Comparison of ENCODE assay signal across 8 mouse cellular contexts in genomic region chr11:5099576-5100183, GRCm38 (mm10). TPM values are rescaled to one million over a fixed set of nuclear protein-coding genes. Genes with fewer than 3 reads are reported as not detected.
DNase-seq lines count a peak whose midpoint lies in the region; ATAC-seq and TF ChIP-seq lines count a peak whose summit lies in the region.

No protein-coding gene starts in this region.

- peaks cover 8% of the 10 kb centered on the region; the same call in 1 of the 2 replicates for H3K36me3 ChIP-seq in hindbrain, postnatal 0 days (ENCODE audit: insufficient read depth, low read length)
- H3K36me3 ChIP-seq in macrophage (ENCODE audit: inconsistent target): peaks cover under 1% of the 10 kb centered on the region; the same call in 1 of the 2 replicates

- peak overlapping the region; percentile 91 for H3K9ac ChIP-seq in hindbrain, postnatal 0 days (replicated peaks; ENCODE audit: low read length)

- H3K4me3 ChIP-seq in gastrocnemius, adult 2 months: peak overlapping the region; percentile 100
- peak overlapping the region; percentile 98 for H3K4me3 ChIP-seq in hindbrain, postnatal 0 days (ENCODE audit: low read length)
- H3K4me3 ChIP-seq in left cerebral cortex, adult 2 months: peak overlapping the region; percentile 85
- peak overlapping the region; percentile 55 for H3K4me3 ChIP-seq in macrophage (ENCODE audit: inconsistent target)

- no peaks in the 10 kb centered on the region for H3K9me3 ChIP-seq in hindbrain, postnatal 0 days (ENCODE audit: low read length)

- H3K27me3 ChIP-seq in hindbrain, postnatal 0 days (ENCODE audit: insufficient read depth, low read length): no peaks in the 10 kb centered on the region

- intact Hi-C loops in gastrocnemius, adult 2 months (cut with DNase I): no loop called here
- intact Hi-C loops in left cerebral cortex, adult 2 months (cut with DNase I): loop anchor here (5.0 kb wide), 1 partner anchor 663 kb away; the partner anchor contains the start of gene Urgcp

- H3K4me1 ChIP-seq in hindbrain, postnatal 0 days (ENCODE audit: insufficient read depth, low read length): peaks cover 18% of the 10 kb centered on the region

- peak; percentile 56 for DNase-seq in T-cell, adult 2 months (ENCODE audit: low spot score)
- peak; percentile 68 to 72 for DNase-seq in cerebellum, postnatal 36 days
- DNase-seq in gastrocnemius, adult 2 months: peak; percentile 87
- DNase-seq in hindbrain, postnatal 0 days (ENCODE audit: low spot score): peak; percentile 88
- DNase-seq in left cerebral cortex, adult 2 months (ENCODE audit: extremely low spot score in 1 of 2, low spot score in 2 of 2): peak; percentile 72 to 76
- peak; percentile 57 for DNase-seq in retina, postnatal 7 days (ENCODE audit: low read depth, low spot score)
- peak; percentile 67 for DNase-seq in urinary bladder, adult 2 months (ENCODE audit: low spot score)

- peak overlapping the region; percentile 89 for H3K4me2 ChIP-seq in hindbrain, postnatal 0 days (ENCODE audit: low read depth, low read length)

- peak; percentile 75 for ATAC-seq in hindbrain, postnatal 0 days

- H3K27ac ChIP-seq in gastrocnemius, adult 2 months: peak overlapping the region; percentile 99
- H3K27ac ChIP-seq in hindbrain, postnatal 0 days: peak overlapping the region; percentile 98
- peak overlapping the region; percentile 100 for H3K27ac ChIP-seq in left cerebral cortex, adult 2 months
- H3K27ac ChIP-seq in macrophage: peak overlapping the region; percentile 99

- no peak for TF ChIP-seq CTCF in gastrocnemius, adult 2 months (IDR thresholded peaks at IDR 0.05)
- no peak for TF ChIP-seq CTCF in hindbrain, postnatal 0 days (IDR thresholded peaks at IDR 0.05; ENCODE audit: low read depth)
- TF ChIP-seq CTCF in left cerebral cortex, adult 2 months (IDR thresholded peaks at IDR 0.05): no peak

- WGBS in hindbrain, postnatal 0 days: 0% methylated on average over 30 of the region's 31 CpGs
- 1% methylated on average over 28 of the region's 31 CpGs for WGBS in macrophage (ENCODE audit: missing documents)

- H3K79me2 ChIP-seq in macrophage (ENCODE audit: inconsistent target): peaks cover 46% of the 10 kb centered on the region

RNA-seq across cellular contexts. Expression of gene Ewsr1, which starts 0.6 kb away (rescaled TPM):
- total RNA-seq in gastrocnemius, adult 2 months (2021): 10 to 100 TPM; 79.3 to 86.5 TPM
- 337 and 384 TPM in 2 replicates for total RNA-seq in hindbrain, postnatal 0 days (2014; rRNA removed)
- polyA plus RNA-seq in hindbrain, postnatal 0 days (2015; fragmentation: Nextera tagmentation; extraction: Ambion mirVana): 371 and 412 TPM in 2 replicates
- total RNA-seq in left cerebral cortex, adult 2 months (2021): 100 to 1,000 TPM; 309 to 316 TPM
- total RNA-seq in macrophage (2018; cell fraction: chromatin; rRNA removed): 1,000 to 10,000 TPM in 24 of 26 experiments, 100 to 1,000 TPM in 2; 726 to 1,575 (median 1,318) TPM
- total RNA-seq in macrophage (2018; cell fraction: cytosol; rRNA removed): 100 to 1,000 TPM; 140 to 209 (median 182) TPM
- total RNA-seq in macrophage (2018; cell fraction: nucleus; rRNA removed): 1,000 to 10,000 TPM in 1 of 26 experiments, 100 to 1,000 TPM in 25; 418 to 1,007 (median 711) TPM
- 241 to 1,448 TPM (median 260 TPM) in 3 replicates for polyA plus RNA-seq in macrophage (2018)
- polyA plus RNA-seq in urinary bladder, adult 2 months (2012; rRNA removed): 248 and 346 TPM in 2 replicates

RNA-seq across cellular contexts. Expression of gene Rhbdd3, which starts 1.0 kb away (rescaled TPM):
- total RNA-seq in gastrocnemius, adult 2 months (2021): 10 to 100 TPM; 24.1 to 32.1 TPM
- 48.8 and 54.5 TPM in 2 replicates for total RNA-seq in hindbrain, postnatal 0 days (2014; rRNA removed)
- polyA plus RNA-seq in hindbrain, postnatal 0 days (2015; fragmentation: Nextera tagmentation; extraction: Ambion mirVana): 39.1 and 42.2 TPM in 2 replicates
- total RNA-seq in left cerebral cortex, adult 2 months (2021): 10 to 100 TPM; 23.7 to 28.0 TPM
- total RNA-seq in macrophage (2018; cell fraction: chromatin; rRNA removed): 10 to 100 TPM in 25 of 26 experiments, 1 to 10 TPM in 1; 9.4 to 29.1 (median 17.1) TPM
- 10 to 100 TPM in 6 of 26 experiments, 1 to 10 TPM in 20; 5.5 to 12.1 (median 7.9) TPM for total RNA-seq in macrophage (2018; cell fraction: cytosol; rRNA removed)
- 10 to 100 TPM in 25 of 26 experiments, 1 to 10 TPM in 1; 9.7 to 31.4 (median 17.2) TPM for total RNA-seq in macrophage (2018; cell fraction: nucleus; rRNA removed)
- 7.5 to 13.4 TPM (median 8.4 TPM) in 3 replicates for polyA plus RNA-seq in macrophage (2018)
- polyA plus RNA-seq in urinary bladder, adult 2 months (2012; rRNA removed): 17.5 and 20.1 TPM in 2 replicates

RNA-seq across cellular contexts. Expression of gene Gas2l1, which starts 34.6 kb away (rescaled TPM):
- total RNA-seq in gastrocnemius, adult 2 months (2021): 1 to 10 TPM; 3.6 to 5.0 TPM
- total RNA-seq in hindbrain, postnatal 0 days (2014; rRNA removed): 38.1 and 40.2 TPM in 2 replicates
- polyA plus RNA-seq in hindbrain, postnatal 0 days (2015; fragmentation: Nextera tagmentation; extraction: Ambion mirVana): 16.3 and 17.3 TPM in 2 replicates
- 10 to 100 TPM; 92.1 to 95.3 TPM for total RNA-seq in left cerebral cortex, adult 2 months (2021)
- total RNA-seq in macrophage (2018; cell fraction: chromatin; rRNA removed): 10 to 100 TPM; 15.3 to 70.4 (median 34.4) TPM
- 10 to 100 TPM; 18.0 to 48.6 (median 29.3) TPM for total RNA-seq in macrophage (2018; cell fraction: cytosol; rRNA removed)
- total RNA-seq in macrophage (2018; cell fraction: nucleus; rRNA removed): 10 to 100 TPM; 14.6 to 55.5 (median 29.8) TPM
- 29.9 to 46.7 TPM (median 32.6 TPM) in 3 replicates for polyA plus RNA-seq in macrophage (2018)
- 45.8 and 50.5 TPM in 2 replicates for polyA plus RNA-seq in urinary bladder, adult 2 months (2012; rRNA removed)

RNA-seq across cellular contexts. Expression of gene Rasl10a, which starts 41.8 kb away (rescaled TPM):
- not detected for total RNA-seq in gastrocnemius, adult 2 months (2021)
- 4.7 and 4.8 TPM in 2 replicates for total RNA-seq in hindbrain, postnatal 0 days (2014; rRNA removed)
- 4.5 and 4.7 TPM in 2 replicates for polyA plus RNA-seq in hindbrain, postnatal 0 days (2015; fragmentation: Nextera tagmentation; extraction: Ambion mirVana)
- 10 to 100 TPM; 71.6 to 84.3 TPM for total RNA-seq in left cerebral cortex, adult 2 months (2021)
- not detected for total RNA-seq in macrophage (2018; cell fraction: chromatin; rRNA removed)
- not detected for total RNA-seq in macrophage (2018; cell fraction: cytosol; rRNA removed)
- total RNA-seq in macrophage (2018; cell fraction: nucleus; rRNA removed): not detected
- not detected in 3 replicates for polyA plus RNA-seq in macrophage (2018)
- polyA plus RNA-seq in urinary bladder, adult 2 months (2012; rRNA removed): 2.0 and 3.6 TPM in 2 replicates

RNA-seq across cellular contexts. Expression of gene Emid1, which starts 52.4 kb away (rescaled TPM):
- total RNA-seq in gastrocnemius, adult 2 months (2021): 10 to 100 TPM in 1 of 2 experiments, 1 to 10 TPM in 1; 5.4 to 10.9 TPM
- 15.0 and 15.7 TPM in 2 replicates for total RNA-seq in hindbrain, postnatal 0 days (2014; rRNA removed)
- polyA plus RNA-seq in hindbrain, postnatal 0 days (2015; fragmentation: Nextera tagmentation; extraction: Ambion mirVana): 22.7 and 24.2 TPM in 2 replicates
- 1 to 10 TPM; 6.2 to 8.1 TPM for total RNA-seq in left cerebral cortex, adult 2 months (2021)
- 1 to 10 TPM in 3 of 26 experiments, under 1 TPM in 5, not detected in 18; 0.45 to 1.5 (median 0.74) TPM for total RNA-seq in macrophage (2018; cell fraction: chromatin; rRNA removed)
- under 1 TPM in 25 of 26 experiments, not detected in 1; 0.10 to 0.91 (median 0.44) TPM for total RNA-seq in macrophage (2018; cell fraction: cytosol; rRNA removed)
- 1 to 10 TPM in 5 of 26 experiments, under 1 TPM in 11, not detected in 10; 0.44 to 1.5 (median 0.81) TPM for total RNA-seq in macrophage (2018; cell fraction: nucleus; rRNA removed)
- 0.53 to 0.57 TPM (median 0.54 TPM) in 3 replicates for polyA plus RNA-seq in macrophage (2018)
- 68.2 and 97.0 TPM in 2 replicates for polyA plus RNA-seq in urinary bladder, adult 2 months (2012; rRNA removed)

Comparison
In these comparisons a context has a peak if more than half of its experiments do, and no peak if none do; other contexts are left out.
1. Peak in every context shown above with its lines: DNase-seq, ATAC-seq, H3K4me3 ChIP-seq and H3K27ac ChIP-seq.